Mouse (Mus musculus): ENCODE data around the gene Gm28042. TPM values are rescaled to one million over a fixed set of nuclear protein-coding genes. Genes with fewer than 3 reads are reported as not detected.
A peak's percentile ranks its signal among the peaks of the same experiment; 100 is the strongest.

The Gm28042 gene
- polyA plus RNA-seq, 1 experiment = 5.3 TPM

DNA sequence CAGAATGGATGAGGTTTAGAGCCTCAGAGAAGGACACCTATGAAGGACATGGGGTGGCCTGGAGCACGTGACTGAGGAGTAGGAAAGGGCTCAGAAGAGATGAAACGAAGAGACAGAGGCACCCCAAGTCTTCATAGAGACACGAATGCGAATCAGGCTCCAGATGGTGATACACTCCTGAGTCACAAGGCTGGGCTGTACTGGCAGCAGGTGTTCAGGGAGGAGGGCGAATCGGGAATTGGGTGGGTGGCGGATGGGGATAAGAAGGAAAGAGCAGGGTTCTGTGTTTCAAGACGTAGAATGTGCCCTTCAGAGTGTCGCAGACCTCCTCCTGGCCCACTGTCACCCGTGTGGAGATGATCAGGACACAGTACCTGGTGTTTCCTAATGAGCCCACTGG lies 38.0 kb downstream of the Gm28042 start:
- DNase-seq (ENCODE audit: low read depth in 1 of 2, low spot score in 2 of 2) = no peak
- H3K4me1 ChIP-seq (ENCODE audit: control insufficient read depth, insufficient read depth, insufficient read length) = no peaks in the 10 kb centered on the region
- no peak overlapping the region for H3K4me3 ChIP-seq (ENCODE audit: extremely low read depth, insufficient read depth, insufficient read length)
- 86% methylated on average over 10 of the region's 10 CpGs for WGBS
- no peaks in the 10 kb centered on the region for H3K27me3 ChIP-seq (ENCODE audit: control insufficient read depth, insufficient read depth, low read length)
- no peaks in the 10 kb centered on the region for H3K36me3 ChIP-seq (ENCODE audit: control insufficient read depth, insufficient read depth, low read length)
- no peak for TF ChIP-seq POLR2A (IDR thresholded peaks at IDR 0.05; ENCODE audit: low read depth, low read length)
- no peak for TF ChIP-seq CTCF (IDR thresholded peaks at IDR 0.05; ENCODE audit: extremely low read depth, insufficient read depth, insufficient read length, insufficient replicate concordance)
- no peak overlapping the region for H3K27ac ChIP-seq (ENCODE audit: insufficient read depth, low read length)

DNA sequence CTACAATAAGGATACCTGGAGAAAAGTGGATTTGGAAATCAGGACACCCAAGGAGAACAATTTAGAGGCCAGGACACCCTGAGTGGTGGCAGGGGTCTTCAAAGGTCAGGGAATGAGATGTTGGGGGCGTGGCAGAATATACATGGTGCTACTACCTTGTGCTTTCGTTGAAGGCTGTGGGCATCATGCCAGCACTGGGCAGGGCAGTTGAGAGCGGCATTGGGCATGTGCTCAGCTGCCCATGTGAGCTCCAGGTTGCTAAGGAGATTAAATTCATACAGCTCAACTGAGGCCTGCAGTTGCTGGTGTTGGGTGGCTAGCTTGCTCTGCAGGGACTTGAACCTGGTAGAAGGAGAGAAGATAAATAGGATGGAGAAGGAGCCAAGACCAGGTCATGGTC lies 38.9 kb downstream of the Gm28042 start:
- H3K4me1 ChIP-seq (ENCODE audit: control insufficient read depth, insufficient read depth, insufficient read length) = no peaks in the 10 kb centered on the region
- H3K36me3 ChIP-seq (ENCODE audit: control insufficient read depth, insufficient read depth, low read length) = no peaks in the 10 kb centered on the region
- no peak overlapping the region for H3K4me3 ChIP-seq (ENCODE audit: extremely low read depth, insufficient read depth, insufficient read length)
- WGBS = 67% methylated on average over 3 of the region's 3 CpGs
- TF ChIP-seq CTCF (IDR thresholded peaks at IDR 0.05; ENCODE audit: extremely low read depth, insufficient read depth, insufficient read length, insufficient replicate concordance) (no peak), POLR2A (IDR thresholded peaks at IDR 0.05; ENCODE audit: low read depth, low read length) (no peak)
- H3K27me3 ChIP-seq (ENCODE audit: control insufficient read depth, insufficient read depth, low read length) = no peaks in the 10 kb centered on the region
- no peak for DNase-seq (ENCODE audit: low read depth in 1 of 2, low spot score in 2 of 2)
- H3K27ac ChIP-seq (ENCODE audit: insufficient read depth, low read length) = no peak overlapping the region

GRCm38 (mm10) chr2:120068555-120069465 lies 41.5 kb downstream of the Gm28042 start:
- Histone ChIP-seq H3K4me3 (ENCODE audit: extremely low read depth, insufficient read depth, insufficient read length) (no peak overlapping the region), H3K4me1 (ENCODE audit: control insufficient read depth, insufficient read depth, insufficient read length) (no peaks in the 10 kb centered on the region), H3K27ac (ENCODE audit: insufficient read depth, low read length) (no peak overlapping the region), H3K36me3 (ENCODE audit: control insufficient read depth, insufficient read depth, low read length) (no peaks in the 10 kb centered on the region), H3K27me3 (ENCODE audit: control insufficient read depth, insufficient read depth, low read length) (no peaks in the 10 kb centered on the region)
- 68% methylated on average over 16 of the region's 16 CpGs for WGBS
- no peak for DNase-seq (ENCODE audit: low read depth in 1 of 2, low spot score in 2 of 2)
- TF ChIP-seq CTCF (IDR thresholded peaks at IDR 0.05; ENCODE audit: extremely low read depth, insufficient read depth, insufficient read length, insufficient replicate concordance) (peak; percentile 27; the same call in 1 of the 2 replicates), POLR2A (IDR thresholded peaks at IDR 0.05; ENCODE audit: low read depth, low read length) (no peak)

GRCm38 (mm10) chr2:120069466-120069990 lies 42.2 kb downstream of the Gm28042 start:
- Histone ChIP-seq H3K4me3 (ENCODE audit: extremely low read depth, insufficient read depth, insufficient read length) (no peak overlapping the region), H3K36me3 (ENCODE audit: control insufficient read depth, insufficient read depth, low read length) (no peaks in the 10 kb centered on the region), H3K4me1 (ENCODE audit: control insufficient read depth, insufficient read depth, insufficient read length) (no peaks in the 10 kb centered on the region), H3K27ac (ENCODE audit: insufficient read depth, low read length) (no peak overlapping the region), H3K27me3 (ENCODE audit: control insufficient read depth, insufficient read depth, low read length) (no peaks in the 10 kb centered on the region)
- WGBS = 67% methylated on average over 8 of the region's 8 CpGs
- no peak for DNase-seq (ENCODE audit: low read depth in 1 of 2, low spot score in 2 of 2)
- no peak for TF ChIP-seq CTCF (IDR thresholded peaks at IDR 0.05; ENCODE audit: extremely low read depth, insufficient read depth, insufficient read length, insufficient replicate concordance)
- no peak for TF ChIP-seq POLR2A (IDR thresholded peaks at IDR 0.05; ENCODE audit: low read depth, low read length)

DNA sequence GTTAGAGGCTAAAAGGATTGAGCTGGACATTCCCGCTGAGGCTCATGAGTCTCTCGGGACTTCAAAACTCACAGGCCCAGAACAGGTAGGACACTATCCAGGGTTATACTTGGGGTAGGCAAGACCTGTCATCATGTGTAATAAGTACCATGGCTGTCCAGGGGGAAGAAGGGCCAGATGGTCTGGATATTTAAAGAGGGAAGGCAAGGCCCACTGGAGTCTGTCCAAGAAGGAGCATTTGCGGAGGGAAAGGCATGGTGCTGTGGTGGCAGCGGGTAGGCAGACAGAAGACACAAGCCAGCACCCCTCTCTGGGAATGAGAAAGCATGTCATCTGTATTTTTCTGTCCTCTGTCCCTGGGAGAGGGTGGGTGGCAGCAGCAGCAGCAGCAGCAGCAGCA lies 46.8 kb downstream of the Gm28042 start:
- TF ChIP-seq POLR2A (IDR thresholded peaks at IDR 0.05; ENCODE audit: low read depth, low read length) (no peak), CTCF (IDR thresholded peaks at IDR 0.05; ENCODE audit: extremely low read depth, insufficient read depth, insufficient read length, insufficient replicate concordance) (no peak)
- H3K27ac ChIP-seq (ENCODE audit: insufficient read depth, low read length) = no peak overlapping the region
- H3K4me1 ChIP-seq (ENCODE audit: control insufficient read depth, insufficient read depth, insufficient read length) = no peaks in the 10 kb centered on the region
- 93% methylated on average over 4 of the region's 4 CpGs for WGBS
- H3K36me3 ChIP-seq (ENCODE audit: control insufficient read depth, insufficient read depth, low read length) = no peaks in the 10 kb centered on the region
- H3K27me3 ChIP-seq (ENCODE audit: control insufficient read depth, insufficient read depth, low read length) = no peaks in the 10 kb centered on the region; the same call in 1 of the 2 replicates
- H3K4me3 ChIP-seq (ENCODE audit: extremely low read depth, insufficient read depth, insufficient read length) = no peak overlapping the region
- no peak for DNase-seq (ENCODE audit: low read depth in 1 of 2, low spot score in 2 of 2)

DNA sequence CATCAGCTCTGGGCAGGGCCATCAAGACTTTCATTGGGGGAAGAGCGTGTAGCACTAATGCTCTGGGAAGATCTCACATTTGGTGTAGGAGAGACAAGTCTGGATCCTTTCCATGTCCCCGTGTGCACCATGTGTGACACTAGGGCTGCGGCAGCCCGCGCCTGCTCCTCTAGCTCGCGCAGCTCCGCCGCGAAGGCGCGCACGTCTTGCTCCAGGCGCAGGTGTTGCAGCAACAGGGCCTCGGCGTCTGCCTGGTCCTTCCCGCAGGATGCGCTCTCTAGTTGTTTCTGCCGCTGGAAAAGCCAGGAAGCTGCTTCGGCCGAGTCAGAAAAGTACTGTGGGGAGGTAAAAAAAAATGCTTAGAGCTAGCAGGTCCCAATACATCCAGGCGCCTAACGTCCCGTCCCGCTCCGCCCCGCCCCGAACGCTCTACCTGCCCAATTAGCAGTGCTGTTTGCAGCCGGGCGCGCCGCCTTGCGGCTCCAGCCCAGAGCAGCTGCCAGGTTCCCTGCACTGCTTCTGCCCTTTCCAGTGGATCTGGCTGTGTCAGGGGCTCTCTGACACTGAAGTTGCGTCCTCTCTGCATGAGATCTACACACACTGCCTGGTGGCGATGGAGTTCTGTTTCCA lies 48.9 kb downstream of the Gm28042 start:
- TF ChIP-seq CTCF (IDR thresholded peaks at IDR 0.05; ENCODE audit: extremely low read depth, insufficient read depth, insufficient read length, insufficient replicate concordance) = no peak
- no peak for TF ChIP-seq POLR2A (IDR thresholded peaks at IDR 0.05; ENCODE audit: low read depth, low read length)
- H3K36me3 ChIP-seq (ENCODE audit: control insufficient read depth, insufficient read depth, low read length) = no peaks in the 10 kb centered on the region
- no peaks in the 10 kb centered on the region for H3K4me1 ChIP-seq (ENCODE audit: control insufficient read depth, insufficient read depth, insufficient read length)
- peak in 1 of 2 experiments; percentile 22 for DNase-seq (ENCODE audit: low read depth in 1 of 2, low spot score in 2 of 2)
- 0 out of 2 replicates have a peak overlapping the region, but pooled peaks have one; percentile 14 for H3K4me3 ChIP-seq (ENCODE audit: extremely low read depth, insufficient read depth, insufficient read length)
- no peaks in the 10 kb centered on the region; the same call in 1 of the 2 replicates for H3K27me3 ChIP-seq (ENCODE audit: control insufficient read depth, insufficient read depth, low read length)
- whole genome bisulfite sequencing = 5% methylated on average over 36 of the region's 36 CpGs
- no peak overlapping the region for H3K27ac ChIP-seq (ENCODE audit: insufficient read depth, low read length)

Measured in spleen, adult 2 months (tissue).